Mouse (Mus musculus) heart, postnatal 25 days (tissue): ENCODE data around the gene Usp12. TPM values are rescaled to one million over a fixed set of nuclear protein-coding genes. Genes with fewer than 3 reads are reported as not detected.
A peak's percentile ranks its signal among the peaks of the same experiment; 100 is the strongest.

ENCODE experiments used
- DNase-seq: peaks from one replicate; pipeline ENCODE4 v3.0.0; 2022; ENCODE audit warnings: low spot score
- intact Hi-C: fragments of 180-260 bp; cut with DNase I; formaldehyde crosslinking; loops from one replicate; pipeline ENCODE4 v1.15.1; 2025
- total RNA-seq, 2 experiments: library from RNA; stranded (reverse); gene quantifications; 2 replicates each; pipeline ENCODE4 v1.2.3; 2021

Gene Usp12
- total RNA-seq, 2 experiments from 2014 or later: 15.3 to 16.6 TPM

- intact Hi-C loops: no loop called here
- no peak for DNase-seq
Measured at GRCm38 (mm10) chr5:146809951-146810350, 15.1 kb upstream of the Usp12 start.

- intact Hi-C loops: no loop called here
- no peak for DNase-seq
Measured at GRCm38 (mm10) chr5:146806004-146806430, 11.2 kb upstream of the Usp12 start.

GRCm38 (mm10) chr5:146798031-146798430 is 3.2 kb upstream of the Usp12 start:
- DNase-seq: no peak
- intact Hi-C loops: no loop called here

GRCm38 (mm10) chr5:146795728-146796127 is 922 bp upstream of the Usp12 start:
- no peak for DNase-seq
- intact Hi-C loops: no loop called here

- DNase-seq: peak; percentile 45
Measured at GRCm38 (mm10) chr5:146794084-146794852, 538 bp downstream of the Usp12 start.

GRCm38 (mm10) chr5:146793630-146794083 is 1.1 kb downstream of the Usp12 start:
- intact Hi-C loops: loop anchor here (5.0 kb wide), 1 partner anchor 41 kb away; no protein-coding TSS in a partner anchor
- no peak for DNase-seq

More at GRCm38 (mm10) chr5:146794084-146794852, 538 bp downstream of the Usp12 start:
- intact Hi-C loops: loop anchor here (5.0 kb wide), 1 partner anchor 42 kb away; no protein-coding TSS in a partner anchor

- intact Hi-C loops: loop anchor here (5.0 kb wide), 1 partner anchor 40 kb away; no protein-coding TSS in a partner anchor
Measured at GRCm38 (mm10) chr5:146792140-146792791, 2.5 kb downstream of the Usp12 start.

GRCm38 (mm10) chr5:146790944-146791343 is 3.9 kb downstream of the Usp12 start:
- intact Hi-C loops: loop anchor here (2.0 to 5.0 kb wide), 2 partner anchors 18 to 39 kb away; no protein-coding TSS in a partner anchor
- no peak for DNase-seq

More at GRCm38 (mm10) chr5:146792140-146792791, 2.5 kb downstream of the Usp12 start:
- no peak for DNase-seq

GRCm38 (mm10) chr5:146789413-146789812 is 5.4 kb downstream of the Usp12 start:
- intact Hi-C loops: no loop called here
- no peak for DNase-seq

GRCm38 (mm10) chr5:146786123-146786522 is 8.7 kb downstream of the Usp12 start:
- no peak for DNase-seq
- intact Hi-C loops: no loop called here

GRCm38 (mm10) chr5:146783891-146784290 is 10.9 kb downstream of the Usp12 start:
- intact Hi-C loops: no loop called here
- DNase-seq: no peak

GRCm38 (mm10) chr5:146783300-146783699 is 11.5 kb downstream of the Usp12 start:
- intact Hi-C loops: no loop called here
- no peak for DNase-seq

GRCm38 (mm10) chr5:146781663-146782062 is 13.1 kb downstream of the Usp12 start:
- no peak for DNase-seq
- intact Hi-C loops: no loop called here

GRCm38 (mm10) chr5:146779931-146780330 is 14.9 kb downstream of the Usp12 start:
- no peak for DNase-seq
- intact Hi-C loops: no loop called here

GRCm38 (mm10) chr5:146776988-146777639 is 17.7 kb downstream of the Usp12 start:
- intact Hi-C loops: no loop called here
- DNase-seq: no peak

GRCm38 (mm10) chr5:146771982-146772381 is 22.8 kb downstream of the Usp12 start:
- intact Hi-C loops: loop anchor here (2.0 kb wide), 1 partner anchor 19 kb away; no protein-coding TSS in a partner anchor
- peak; percentile 43 for DNase-seq

GRCm38 (mm10) chr5:146770002-146770848 is 24.6 kb downstream of the Usp12 start:
- no peak for DNase-seq
- intact Hi-C loops: no loop called here

- no peak for DNase-seq
- intact Hi-C loops: no loop called here
Measured at GRCm38 (mm10) chr5:146765791-146766190, 29.0 kb downstream of the Usp12 start.

- no peak for DNase-seq
- intact Hi-C loops: no loop called here
Measured at GRCm38 (mm10) chr5:146759159-146759558, 35.6 kb downstream of the Usp12 start.
